Mouse (Mus musculus) liver, embryonic 13.5 days (tissue): ENCODE measurements around the gene Sorbs1. TPM values are rescaled to one million over a fixed set of nuclear protein-coding genes. Genes with fewer than 3 reads are reported as not detected.

Experiments
- ATAC-seq: fragments of 200-750 bp; cut with Nextera tagmentation; 2 replicates; pipeline ENCODE4 v1.8.0; 2017; ENCODE audit warnings: low read depth, mild to moderate bottlenecking, moderate number of reproducible peaks, moderate library complexity
- DNase-seq: peaks from one replicate; pipeline ENCODE4 v3.0.0; 2022
- H3K27ac ChIP-seq: fragments of 300-500 bp; sonication (generic); 2 replicates; pipeline ENCODE4 v1.5.1; 2015; ENCODE audit warnings: moderate library complexity, mild to moderate bottlenecking, inconsistent platforms
- H3K27me3 ChIP-seq: fragments of 300-500 bp; sonication (generic); 2 replicates; pipeline ENCODE4 v1.6.1; 2015; ENCODE audit warnings: mild to moderate bottlenecking, inconsistent platforms
- H3K36me3 ChIP-seq: fragments of 300-500 bp; sonication (generic); 2 replicates; pipeline ENCODE4 v1.6.1; 2015; ENCODE audit warnings: mild to moderate bottlenecking, inconsistent platforms
- H3K4me1 ChIP-seq: fragments of 300-500 bp; sonication (generic); replicated peaks from 2 replicates; pipeline ENCODE4 v1.6.1; 2015; ENCODE audit warnings: inconsistent platforms
- H3K4me2 ChIP-seq: fragments of 300-500 bp; sonication (generic); 2 replicates; pipeline ENCODE4 v1.6.1; 2015; ENCODE audit warnings: inconsistent platforms, mild to moderate bottlenecking, moderate library complexity
- H3K4me3 ChIP-seq: fragments of 300-500 bp; sonication (generic); replicated peaks from 2 replicates; pipeline ENCODE4 v1.5.1; 2015; ENCODE audit warnings: mild to moderate bottlenecking, inconsistent platforms
- H3K9ac ChIP-seq: fragments of 300-500 bp; sonication (generic); 2 replicates; pipeline ENCODE4 v1.6.1; 2015; ENCODE audit warnings: mild to moderate bottlenecking, inconsistent platforms
- H3K9me3 ChIP-seq: fragments of 300-500 bp; sonication (generic); replicated peaks from 2 replicates; pipeline ENCODE4 v1.6.1; 2016; ENCODE audit warnings: inconsistent platforms
- WGBS: fragments of 180-500 bp; shearing (Covaris S2); methylation state at CpG from one replicate; pipeline ENCODE4 v1.1.7; 2015; ENCODE audit not compliant: insufficient replicate concordance; 5-methylcytosine and 5-hydroxymethylcytosine counted together
- polyA plus RNA-seq: library from polyadenylated mRNA; unstranded; fragments of >200 nt; fragmentation: Nextera tagmentation; extraction: Ambion mirVana; gene quantifications from 2 replicates; pipeline ENCODE4 v1.2.1, GENCODE M21; 2015

Sorbs1 gene
- polyA plus RNA-seq, 1 experiment from 2014 or later, result 28.8 TPM

- Histone ChIP-seq H3K36me3 (peaks cover 32% of the 10 kb centered on the region), H3K9me3 (no peaks in the 10 kb centered on the region), H3K27ac (no peak overlapping the region), H3K4me1 (no peaks in the 10 kb centered on the region), H3K4me2 (no peak overlapping the region), H3K9ac (no peak overlapping the region), H3K4me3 (no peak overlapping the region), H3K27me3 (no peaks in the 10 kb centered on the region)
- ATAC-seq (no peak), DNase-seq (no peak)
- WGBS, result 88% methylated on average over 4 of the region's 4 CpGs
Observed at GRCm38 (mm10) chr19:40350835-40351234, 162.7 kb downstream of the Sorbs1 start.

DNA sequence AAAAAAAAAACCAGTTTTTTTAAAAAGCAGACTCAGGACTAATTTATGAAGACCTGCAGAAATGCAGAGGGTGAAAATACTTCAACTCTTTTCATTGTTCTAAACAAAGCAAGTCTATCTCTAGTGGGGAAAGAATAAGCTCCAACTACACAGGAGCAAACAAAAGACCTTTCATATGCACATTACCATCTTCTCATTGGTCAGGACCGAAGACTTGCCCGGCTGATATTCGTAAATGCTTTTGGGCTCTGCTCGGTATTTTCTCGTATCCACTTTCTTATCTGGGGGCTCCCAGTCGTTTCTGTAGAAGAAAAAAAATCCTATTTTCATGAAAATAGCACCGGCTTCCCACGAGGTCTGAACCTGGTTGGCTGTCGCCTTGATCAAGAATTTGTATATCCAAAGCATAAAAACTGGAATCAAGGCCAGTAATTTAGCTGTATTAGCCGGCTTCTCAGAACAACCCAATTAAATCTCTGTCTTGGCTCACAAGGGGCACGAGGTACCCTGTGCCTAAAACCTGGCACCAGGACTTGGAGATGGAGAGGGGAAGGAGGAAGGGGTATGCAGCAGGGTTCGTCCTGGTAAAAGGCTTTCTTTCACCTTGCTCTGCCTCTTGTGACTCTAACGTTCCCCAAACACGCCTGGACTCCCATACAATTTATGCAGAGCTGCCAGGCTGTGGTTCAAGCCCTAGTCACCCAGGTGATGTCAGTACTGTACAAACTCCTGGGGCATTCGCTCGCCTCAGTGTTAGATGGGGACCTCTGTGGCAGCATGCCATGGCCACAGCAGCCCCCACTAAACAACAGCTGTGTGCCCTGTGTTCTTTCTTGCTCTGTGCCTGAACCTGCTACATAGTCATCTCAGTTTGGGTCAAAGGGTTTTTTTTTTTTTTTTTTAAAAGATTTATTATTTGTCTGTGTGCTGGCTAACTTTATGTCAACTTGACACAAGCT, 163.6 kb downstream of the Sorbs1 start:
- H3K36me3 ChIP-seq, result peaks cover 32% of the 10 kb centered on the region
- ATAC-seq (no peak), DNase-seq (no peak)
- 67% methylated on average over 16 of the region's 16 CpGs for WGBS
- no peak overlapping the region for H3K27ac ChIP-seq
- no peaks in the 10 kb centered on the region for H3K27me3 ChIP-seq
- no peaks in the 10 kb centered on the region for H3K9me3 ChIP-seq
- no peak overlapping the region for H3K4me3 ChIP-seq
- H3K4me1 ChIP-seq, result no peaks in the 10 kb centered on the region
- no peak overlapping the region for H3K9ac ChIP-seq
- no peak overlapping the region for H3K4me2 ChIP-seq

- H3K4me3 ChIP-seq, result no peak overlapping the region
- no peaks in the 10 kb centered on the region for H3K4me1 ChIP-seq
- H3K27ac ChIP-seq, result no peak overlapping the region
- ATAC-seq (no peak), DNase-seq (no peak)
- H3K9ac ChIP-seq, result no peak overlapping the region
- peaks cover 34% of the 10 kb centered on the region for H3K36me3 ChIP-seq
- no peak overlapping the region for H3K4me2 ChIP-seq
- no peaks in the 10 kb centered on the region for H3K27me3 ChIP-seq
- no peaks in the 10 kb centered on the region for H3K9me3 ChIP-seq
- 70% methylated on average over 3 of the region's 3 CpGs for WGBS
Observed at GRCm38 (mm10) chr19:40349281-40349680, 164.3 kb downstream of the Sorbs1 start.

- 58% methylated on average over 2 of the region's 2 CpGs for WGBS
Observed at GRCm38 (mm10) chr19:40348652-40349051, 164.9 kb downstream of the Sorbs1 start.

DNA sequence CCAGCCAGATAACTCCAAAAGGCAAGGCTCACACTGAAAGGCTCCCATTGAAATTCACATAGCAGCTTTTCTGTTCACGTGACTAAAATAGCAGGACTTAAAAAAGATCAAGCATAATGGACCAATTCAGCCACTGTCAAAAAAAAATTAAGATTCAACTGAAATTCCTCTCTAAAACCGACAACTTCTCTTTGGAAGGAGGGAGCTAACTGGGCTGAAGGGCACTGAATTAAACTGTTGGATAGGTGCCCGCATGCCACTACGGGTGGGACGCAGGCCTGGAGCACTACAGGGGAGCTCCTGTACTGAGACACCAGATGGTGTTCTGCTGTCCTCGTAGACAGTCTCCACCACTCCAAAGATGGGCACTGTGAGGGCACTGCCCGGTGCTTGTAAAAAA, 165.4 kb downstream of the Sorbs1 start:
- Histone ChIP-seq H3K27ac (no peak overlapping the region), H3K9me3 (no peaks in the 10 kb centered on the region), H3K4me2 (no peak overlapping the region), H3K27me3 (no peaks in the 10 kb centered on the region), H3K36me3 (peaks cover 36% of the 10 kb centered on the region), H3K4me1 (no peaks in the 10 kb centered on the region), H3K9ac (no peak overlapping the region), H3K4me3 (no peak overlapping the region)
- DNase-seq, result no peak
- WGBS, result 84% methylated on average over 7 of the region's 7 CpGs
- no peak for ATAC-seq

More at GRCm38 (mm10) chr19:40348652-40349051, 164.9 kb downstream of the Sorbs1 start:
- Histone ChIP-seq H3K36me3 (peaks cover 35% of the 10 kb centered on the region), H3K9me3 (no peaks in the 10 kb centered on the region), H3K9ac (no peak overlapping the region), H3K4me3 (no peak overlapping the region), H3K27ac (no peak overlapping the region), H3K4me2 (no peak overlapping the region), H3K4me1 (no peaks in the 10 kb centered on the region), H3K27me3 (no peaks in the 10 kb centered on the region)
- DNase-seq, result no peak
- ATAC-seq, result no peak

GRCm38 (mm10) chr19:40346908-40347307, 166.7 kb downstream of the Sorbs1 start:
- 77% methylated on average over 3 of the region's 3 CpGs for WGBS
- no peaks in the 10 kb centered on the region for H3K4me1 ChIP-seq
- no peak for DNase-seq
- H3K27ac ChIP-seq, result no peak overlapping the region
- no peak overlapping the region for H3K4me3 ChIP-seq
- H3K27me3 ChIP-seq, result no peaks in the 10 kb centered on the region
- no peak for ATAC-seq
- H3K9ac ChIP-seq, result no peak overlapping the region
- H3K9me3 ChIP-seq, result no peaks in the 10 kb centered on the region
- H3K4me2 ChIP-seq, result no peak overlapping the region
- H3K36me3 ChIP-seq, result peaks cover 34% of the 10 kb centered on the region

DNA sequence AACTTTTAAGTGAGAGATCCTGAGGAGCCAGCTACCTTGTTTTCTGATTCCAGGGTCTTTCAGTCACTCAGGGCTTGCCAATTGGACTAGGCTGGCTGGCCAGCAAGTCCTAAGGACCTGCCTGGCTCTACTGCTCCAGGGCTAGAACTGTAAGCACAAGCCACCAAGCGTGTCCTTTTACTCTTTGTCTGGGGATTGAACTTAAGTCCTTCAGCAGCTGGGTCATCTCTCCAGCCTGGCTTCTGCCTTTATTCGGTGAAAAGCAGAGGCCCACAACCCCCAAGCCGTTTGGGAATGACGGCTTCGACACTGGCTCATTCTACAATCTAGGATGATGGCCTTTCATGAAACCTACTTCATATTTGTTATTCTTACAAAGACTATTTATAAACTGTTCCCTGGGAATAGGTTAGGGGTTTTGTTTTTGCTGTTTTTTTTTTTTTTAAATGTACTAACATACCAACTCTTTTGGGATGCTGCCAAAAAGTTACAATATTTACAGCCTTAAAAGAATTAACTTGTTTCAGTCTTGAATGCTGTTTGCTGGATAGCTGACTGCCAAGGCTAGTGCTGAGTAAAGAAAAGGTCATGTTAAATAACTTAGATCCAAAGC, 167.2 kb downstream of the Sorbs1 start:
- ATAC-seq (no peak), DNase-seq (no peak)
- H3K27me3 ChIP-seq, result no peaks in the 10 kb centered on the region
- no peak overlapping the region for H3K9ac ChIP-seq
- H3K27ac ChIP-seq, result no peak overlapping the region
- no peak overlapping the region for H3K4me3 ChIP-seq
- WGBS, result 83% methylated on average over 5 of the region's 5 CpGs
- H3K36me3 ChIP-seq, result peaks cover 28% of the 10 kb centered on the region
- H3K9me3 ChIP-seq, result no peaks in the 10 kb centered on the region
- peaks cover 1% of the 10 kb centered on the region; the same call in 1 of the 2 replicates for H3K4me1 ChIP-seq
- H3K4me2 ChIP-seq, result no peak overlapping the region

DNA sequence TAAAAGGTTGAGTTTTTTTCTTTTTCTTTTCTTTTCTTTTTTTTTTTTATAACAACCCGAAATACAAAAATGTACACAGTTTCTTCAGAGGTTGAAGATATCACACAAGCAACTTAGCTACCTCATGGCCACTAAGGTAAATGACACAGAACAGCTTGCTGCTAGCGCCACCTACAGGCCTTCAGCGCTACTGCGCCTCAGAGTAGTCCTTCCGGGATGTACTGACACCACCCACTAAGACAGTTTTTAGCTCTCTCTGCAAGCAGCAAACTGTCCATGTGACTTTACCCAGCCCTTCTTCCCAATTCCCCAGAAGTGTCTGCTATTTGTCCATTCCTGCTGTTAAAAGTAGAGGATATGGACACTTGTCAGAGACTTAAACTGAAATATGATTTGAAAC, 167.9 kb downstream of the Sorbs1 start:
- WGBS, result 10% methylated on average over 5 of the region's 5 CpGs
- ATAC-seq, result no peak
- Histone ChIP-seq H3K27me3 (no peaks in the 10 kb centered on the region), H3K9me3 (no peaks in the 10 kb centered on the region), H3K27ac (no peak overlapping the region), H3K4me2 (no peak overlapping the region), H3K36me3 (peaks cover 25% of the 10 kb centered on the region), H3K9ac (no peak overlapping the region), H3K4me1 (peaks cover 3% of the 10 kb centered on the region; the same call in 1 of the 2 replicates), H3K4me3 (no peak overlapping the region)
- peak; percentile 58 for DNase-seq

GRCm38 (mm10) chr19:40343018-40343417, 170.6 kb downstream of the Sorbs1 start:
- Histone ChIP-seq H3K4me3 (no peak overlapping the region), H3K4me1 (peaks cover 3% of the 10 kb centered on the region; the same call in 1 of the 2 replicates), H3K4me2 (no peak overlapping the region), H3K27me3 (no peaks in the 10 kb centered on the region), H3K9me3 (no peaks in the 10 kb centered on the region), H3K9ac (no peak overlapping the region), H3K36me3 (peaks cover 14% of the 10 kb centered on the region), H3K27ac (no peak overlapping the region)
- 9% methylated on average over 5 of the region's 5 CpGs for WGBS
- DNase-seq (peak; percentile 50), ATAC-seq (no peak)

DNA sequence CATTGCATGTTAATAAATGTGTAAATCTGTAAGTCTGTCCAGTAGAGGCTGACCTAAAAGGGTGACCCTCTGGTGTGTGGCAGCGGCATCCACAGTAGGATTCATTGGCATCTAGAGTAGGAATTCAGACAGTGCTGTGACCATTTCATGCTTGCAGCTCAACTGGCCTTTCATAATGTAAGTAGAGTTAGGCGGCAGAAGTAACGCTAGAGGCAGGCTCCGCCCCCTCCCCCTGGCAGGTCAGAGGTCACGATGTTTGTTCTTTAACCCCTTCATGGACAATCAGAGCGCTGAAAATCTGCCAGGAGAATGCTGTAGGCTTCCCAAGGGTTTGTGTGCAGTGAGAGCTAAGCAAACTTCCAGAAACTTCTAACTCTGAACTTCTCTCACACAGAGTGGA, 172.4 kb downstream of the Sorbs1 start:
- DNase-seq, result no peak

DNA sequence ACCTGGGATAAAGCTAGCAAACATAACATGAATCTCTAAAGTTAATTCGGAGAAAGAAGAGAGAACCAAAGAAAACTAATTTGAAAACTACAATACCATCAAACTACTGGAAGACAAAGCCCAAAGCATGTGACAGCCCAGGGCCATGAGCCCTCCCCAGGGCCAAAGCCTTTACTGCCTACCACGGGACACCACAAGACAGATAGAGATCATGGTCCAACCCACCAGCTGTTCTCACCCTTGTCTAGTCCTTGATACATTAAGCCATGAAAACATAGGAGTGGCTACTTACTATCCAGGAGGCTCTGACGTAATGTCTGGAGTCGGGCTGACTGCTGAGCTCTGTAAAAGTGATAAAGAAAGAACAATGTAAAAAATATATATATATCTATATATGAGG, 176.9 kb downstream of the Sorbs1 start:
- Histone ChIP-seq H3K4me2 (no peak overlapping the region), H3K4me1 (peaks cover 6% of the 10 kb centered on the region), H3K4me3 (no peak overlapping the region), H3K27ac (no peak overlapping the region), H3K9ac (no peak overlapping the region), H3K27me3 (no peaks in the 10 kb centered on the region), H3K36me3 (0 out of 2 replicates have a peak, but pooled peaks cover 7% of the 10 kb centered on the region), H3K9me3 (no peaks in the 10 kb centered on the region)
- 50% methylated on average over 4 of the region's 4 CpGs for WGBS
- DNase-seq (no peak), ATAC-seq (no peak)

More for the DNA sequence above, 172.4 kb downstream of the Sorbs1 start:
- Histone ChIP-seq H3K36me3 (peaks cover 10% of the 10 kb centered on the region; the same call in 1 of the 2 replicates), H3K4me2 (no peak overlapping the region), H3K27me3 (no peaks in the 10 kb centered on the region), H3K4me1 (peaks cover 3% of the 10 kb centered on the region; the same call in 1 of the 2 replicates), H3K9ac (no peak overlapping the region), H3K4me3 (no peak overlapping the region), H3K9me3 (no peaks in the 10 kb centered on the region), H3K27ac (no peak overlapping the region)
- 41% methylated on average over 6 of the region's 6 CpGs for WGBS
- ATAC-seq, result no peak
